Mouse (Mus musculus): ENCODE measurements around the gene Gm20388. TPM values are rescaled to one million over a fixed set of nuclear protein-coding genes. Genes with fewer than 3 reads are reported as not detected.

Gene Gm20388
- polyA plus RNA-seq, 1 experiment from 2014 or later, result not detected

DNA sequence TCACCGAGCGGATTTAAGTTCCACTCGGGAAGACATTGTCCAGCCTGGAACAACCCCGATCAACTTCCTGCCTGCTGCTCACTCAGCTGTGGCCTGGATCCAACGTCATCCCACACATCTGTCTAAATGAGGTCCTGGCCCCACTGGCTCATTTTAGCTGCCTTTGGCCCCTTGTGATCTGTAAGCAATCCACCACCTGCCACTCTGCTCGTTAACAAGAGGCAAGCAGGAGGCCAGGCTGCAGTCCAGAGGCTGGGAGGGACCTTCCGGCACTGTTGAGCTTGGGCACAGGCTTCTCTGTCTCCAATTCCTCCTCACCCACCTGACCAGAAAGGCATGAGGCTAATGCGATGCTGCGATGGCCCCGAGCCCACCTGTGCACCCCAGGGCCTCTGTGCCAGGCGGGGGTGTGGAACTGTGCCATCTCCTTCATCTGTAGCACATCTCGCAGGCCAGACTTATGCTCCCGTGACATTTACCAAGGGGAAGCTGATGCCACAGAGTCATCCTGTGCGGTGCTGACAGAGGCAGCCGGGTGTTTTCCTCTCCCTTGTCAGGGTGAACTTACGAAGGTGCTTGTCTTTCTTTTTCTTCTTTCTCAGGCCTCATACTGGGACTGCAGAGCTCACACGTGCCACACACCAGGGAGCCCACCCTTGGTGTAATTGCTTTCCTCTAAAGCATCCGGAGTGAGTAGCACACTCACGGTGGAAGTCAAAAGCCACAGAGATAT lies 157.5 kb downstream of the Gm20388 start:
- H3K9ac ChIP-seq (ENCODE audit: low read depth, low read length), result no peak overlapping the region
- 59% methylated on average over 19 of the region's 19 CpGs for WGBS

DNA sequence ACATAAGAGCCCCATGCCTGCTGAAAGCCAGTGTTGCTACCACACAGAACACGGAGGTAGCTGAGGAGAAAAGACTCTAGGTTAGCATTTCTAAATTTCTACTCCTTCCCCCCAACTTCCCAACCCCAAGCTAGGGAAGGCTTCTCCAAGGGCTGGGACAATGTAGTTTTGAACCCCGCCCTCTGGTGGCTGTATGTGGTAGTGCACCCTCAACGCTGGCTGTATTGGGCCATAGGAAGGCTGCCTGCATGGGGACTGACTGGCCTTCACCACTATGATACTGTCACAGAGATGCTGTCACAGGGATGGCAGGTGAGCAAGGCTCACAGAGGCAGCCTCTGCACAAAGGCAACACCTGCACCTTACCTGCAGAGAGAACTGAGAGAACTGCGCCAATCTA lies 161.0 kb downstream of the Gm20388 start:
- Histone ChIP-seq H3K36me3 (ENCODE audit: control insufficient read depth, insufficient read depth) (no peaks in the 10 kb centered on the region), H3K9ac (ENCODE audit: low read depth, low read length) (no peak overlapping the region), H3K4me2 (replicated peaks; ENCODE audit: low read depth) (no peak overlapping the region), H3K27ac (ENCODE audit: low read depth, low read length) (no peak overlapping the region), H3K4me1 (replicated peaks; ENCODE audit: control insufficient read depth, insufficient read depth, low read length) (no peaks in the 10 kb centered on the region), H3K27me3 (replicated peaks; ENCODE audit: control insufficient read depth, insufficient read depth, low read length) (no peaks in the 10 kb centered on the region), H3K4me3 (ENCODE audit: low read depth, low read length) (no peak overlapping the region), H3K9me3 (ENCODE audit: control insufficient read depth) (no peaks in the 10 kb centered on the region)
- TF ChIP-seq CTCF (IDR thresholded peaks at IDR 0.05; ENCODE audit: low read depth), result peak; percentile 94
- ATAC-seq, result peak; percentile 35
- WGBS, result 25% methylated on average over 4 of the region's 4 CpGs

More for the DNA sequence above, 157.5 kb downstream of the Gm20388 start:
- Histone ChIP-seq H3K4me2 (replicated peaks; ENCODE audit: low read depth) (no peak overlapping the region), H3K27ac (ENCODE audit: low read depth, low read length) (no peak overlapping the region), H3K4me1 (replicated peaks; ENCODE audit: control insufficient read depth, insufficient read depth, low read length) (no peaks in the 10 kb centered on the region), H3K27me3 (replicated peaks; ENCODE audit: control insufficient read depth, insufficient read depth, low read length) (no peaks in the 10 kb centered on the region), H3K36me3 (ENCODE audit: control insufficient read depth, insufficient read depth) (no peaks in the 10 kb centered on the region), H3K9me3 (ENCODE audit: control insufficient read depth) (no peaks in the 10 kb centered on the region), H3K4me3 (ENCODE audit: low read depth, low read length) (no peak overlapping the region)
- ATAC-seq, result no peak
- TF ChIP-seq CTCF (IDR thresholded peaks at IDR 0.05; ENCODE audit: low read depth), result no peak

DNA sequence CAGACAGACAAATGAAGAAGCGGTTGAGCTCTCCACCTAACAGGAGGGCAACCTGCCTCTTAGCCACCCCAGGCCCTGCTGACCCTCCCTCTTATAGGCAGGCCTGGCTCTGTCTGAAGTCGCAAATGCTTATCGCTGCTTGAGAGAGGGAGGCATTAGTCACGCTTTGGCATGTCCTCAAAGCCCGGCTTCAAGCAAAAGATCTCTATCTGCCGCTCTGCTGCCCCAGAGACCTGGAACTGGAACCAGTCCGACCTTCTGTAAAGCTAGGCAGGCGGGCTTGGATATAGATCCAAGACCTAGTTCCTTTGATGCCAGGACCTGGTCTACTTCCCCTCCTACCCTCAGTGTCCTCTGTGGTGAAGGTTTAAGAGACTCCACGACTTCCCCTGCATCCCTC lies 161.6 kb downstream of the Gm20388 start:
- Histone ChIP-seq H3K9me3 (ENCODE audit: control insufficient read depth) (no peaks in the 10 kb centered on the region), H3K36me3 (ENCODE audit: control insufficient read depth, insufficient read depth) (no peaks in the 10 kb centered on the region), H3K27me3 (replicated peaks; ENCODE audit: control insufficient read depth, insufficient read depth, low read length) (no peaks in the 10 kb centered on the region), H3K27ac (ENCODE audit: low read depth, low read length) (no peak overlapping the region), H3K4me1 (replicated peaks; ENCODE audit: control insufficient read depth, insufficient read depth, low read length) (no peaks in the 10 kb centered on the region), H3K9ac (ENCODE audit: low read depth, low read length) (no peak overlapping the region), H3K4me3 (ENCODE audit: low read depth, low read length) (no peak overlapping the region), H3K4me2 (replicated peaks; ENCODE audit: low read depth) (no peak overlapping the region)
- 75% methylated on average over 9 of the region's 9 CpGs for WGBS
- no peak for ATAC-seq
- no peak for TF ChIP-seq CTCF (IDR thresholded peaks at IDR 0.05; ENCODE audit: low read depth)

DNA sequence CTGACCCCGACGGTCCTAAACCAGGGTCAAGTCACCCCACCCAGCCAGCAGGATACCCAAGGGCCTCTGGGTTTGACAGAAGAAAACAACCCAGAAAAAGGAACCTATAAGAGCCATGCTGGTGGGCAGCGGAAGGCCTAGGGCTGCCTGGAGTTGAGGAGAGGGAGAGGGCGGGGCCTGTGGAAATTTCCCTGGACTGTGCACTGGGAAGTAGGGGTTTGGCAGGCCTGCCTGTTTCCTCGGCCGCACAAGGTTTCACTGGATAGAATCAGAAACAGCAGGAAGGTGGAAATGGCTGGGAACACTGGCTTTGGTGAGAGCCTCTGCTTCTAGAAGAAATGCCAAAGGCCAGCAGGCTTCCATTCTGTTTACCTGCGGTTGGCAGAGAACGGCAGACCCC lies 162.2 kb downstream of the Gm20388 start:
- ATAC-seq, result no peak
- Histone ChIP-seq H3K27ac (ENCODE audit: low read depth, low read length) (no peak overlapping the region), H3K4me1 (replicated peaks; ENCODE audit: control insufficient read depth, insufficient read depth, low read length) (no peaks in the 10 kb centered on the region), H3K36me3 (ENCODE audit: control insufficient read depth, insufficient read depth) (no peaks in the 10 kb centered on the region), H3K4me3 (ENCODE audit: low read depth, low read length) (no peak overlapping the region), H3K27me3 (replicated peaks; ENCODE audit: control insufficient read depth, insufficient read depth, low read length) (no peaks in the 10 kb centered on the region), H3K9ac (ENCODE audit: low read depth, low read length) (no peak overlapping the region), H3K4me2 (replicated peaks; ENCODE audit: low read depth) (no peak overlapping the region), H3K9me3 (ENCODE audit: control insufficient read depth) (no peaks in the 10 kb centered on the region)
- no peak for TF ChIP-seq CTCF (IDR thresholded peaks at IDR 0.05; ENCODE audit: low read depth)
- 72% methylated on average over 8 of the region's 8 CpGs for WGBS

DNA sequence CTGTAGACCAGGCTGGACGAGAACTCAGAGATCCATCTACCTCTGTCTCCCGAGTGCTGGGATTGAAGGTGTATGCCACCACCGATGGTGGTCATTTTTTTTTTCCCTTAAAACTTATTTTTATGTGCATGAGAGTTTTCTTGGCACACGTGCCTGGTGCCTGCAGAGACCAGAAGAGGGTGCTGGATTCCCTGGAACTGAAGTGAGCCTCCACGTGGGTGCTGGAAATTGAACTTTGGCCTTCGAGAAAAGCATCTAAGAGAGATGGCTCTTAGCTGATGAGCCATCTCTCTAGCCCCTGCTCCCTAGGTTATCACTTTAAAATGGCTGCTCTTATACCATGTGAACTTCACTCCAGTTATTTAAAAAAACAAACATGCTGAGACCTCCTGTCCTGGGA lies 163.9 kb downstream of the Gm20388 start:
- H3K4me1 ChIP-seq (replicated peaks; ENCODE audit: control insufficient read depth, insufficient read depth, low read length), result no peaks in the 10 kb centered on the region
- 58% methylated on average over 6 of the region's 6 CpGs for WGBS
- no peaks in the 10 kb centered on the region for H3K9me3 ChIP-seq (ENCODE audit: control insufficient read depth)
- no peak overlapping the region for H3K4me3 ChIP-seq (ENCODE audit: low read depth, low read length)
- no peak overlapping the region for H3K27ac ChIP-seq (ENCODE audit: low read depth, low read length)
- no peaks in the 10 kb centered on the region for H3K27me3 ChIP-seq (replicated peaks; ENCODE audit: control insufficient read depth, insufficient read depth, low read length)
- ATAC-seq, result no peak
- TF ChIP-seq CTCF (IDR thresholded peaks at IDR 0.05; ENCODE audit: low read depth), result peak; percentile 57
- H3K36me3 ChIP-seq (ENCODE audit: control insufficient read depth, insufficient read depth), result no peaks in the 10 kb centered on the region
- no peak overlapping the region for H3K9ac ChIP-seq (ENCODE audit: low read depth, low read length)
- no peak overlapping the region for H3K4me2 ChIP-seq (replicated peaks; ENCODE audit: low read depth)

DNA sequence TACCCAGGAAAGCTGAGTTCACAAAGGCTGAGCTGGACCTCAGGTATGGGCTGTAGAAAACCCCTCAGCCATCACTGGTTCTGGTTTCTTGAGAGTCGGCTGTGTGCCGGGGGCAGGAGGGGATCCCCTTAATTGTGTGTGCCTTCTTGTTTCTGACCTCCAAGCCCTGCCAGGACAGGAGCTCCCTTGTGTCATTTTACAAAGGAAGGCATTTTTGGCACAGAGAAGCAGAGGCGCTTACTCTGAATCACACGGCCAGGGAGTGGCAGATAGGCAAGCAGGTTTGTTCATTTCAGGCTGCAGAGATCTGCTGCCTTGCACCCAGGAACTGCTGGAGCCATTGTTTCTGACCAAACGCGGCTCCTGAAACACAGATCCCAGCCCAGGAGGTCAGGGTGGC lies 164.7 kb downstream of the Gm20388 start:
- no peak overlapping the region for H3K9ac ChIP-seq (ENCODE audit: low read depth, low read length)
- no peaks in the 10 kb centered on the region for H3K9me3 ChIP-seq (ENCODE audit: control insufficient read depth)
- no peak for ATAC-seq
- WGBS, result 58% methylated on average over 6 of the region's 6 CpGs
- no peaks in the 10 kb centered on the region for H3K27me3 ChIP-seq (replicated peaks; ENCODE audit: control insufficient read depth, insufficient read depth, low read length)
- no peak overlapping the region for H3K4me3 ChIP-seq (ENCODE audit: low read depth, low read length)
- no peak for TF ChIP-seq CTCF (IDR thresholded peaks at IDR 0.05; ENCODE audit: low read depth)
- no peak overlapping the region for H3K27ac ChIP-seq (ENCODE audit: low read depth, low read length)
- H3K4me2 ChIP-seq (replicated peaks; ENCODE audit: low read depth), result no peak overlapping the region
- H3K4me1 ChIP-seq (replicated peaks; ENCODE audit: control insufficient read depth, insufficient read depth, low read length), result no peaks in the 10 kb centered on the region
- no peaks in the 10 kb centered on the region for H3K36me3 ChIP-seq (ENCODE audit: control insufficient read depth, insufficient read depth)
